Mouse (Mus musculus): Measurements from ENCODE around the gene Cd7.

GRCm38 (mm10) chr11:121053536-121053935 is 14.3 kb upstream of the Cd7 start:
- TF ChIP-seq CTCF (IDR thresholded peaks at IDR 0.05; ENCODE audit: borderline replicate concordance, extremely low read depth, insufficient read depth, insufficient read length) (peak; percentile 91), POLR2A (IDR thresholded peaks at IDR 0.05; ENCODE audit: borderline replicate concordance, extremely low read depth, insufficient read depth, insufficient read length, poor library complexity, severe bottlenecking) (no peak)
